Mouse (Mus musculus) kidney, postnatal 0 days (tissue): Measurements from ENCODE around the gene Gm21976. TPM values are rescaled to one million over a fixed set of nuclear protein-coding genes. Genes with fewer than 3 reads are reported as not detected.

Experiments
- ATAC-seq: fragments of 200-750 bp; cut with Nextera tagmentation; replicated peaks from 2 replicates; pipeline ENCODE4 v1.8.0; 2017; ENCODE audit warnings: low read depth, moderate number of reproducible peaks, moderate TSS enrichment, moderate library complexity; ENCODE audit not compliant: low FRiP score
- DNase-seq: peaks from one replicate; pipeline ENCODE4 v3.0.0-alpha.2; 2016; ENCODE audit warnings: low spot score
- H3K27ac ChIP-seq: fragments of 300-500 bp; sonication (generic); 2 replicates; pipeline ENCODE4 v1.5.1; 2014; ENCODE audit warnings: mild to moderate bottlenecking
- H3K27me3 ChIP-seq: fragments of 300-500 bp; sonication (generic); 2 replicates; pipeline ENCODE4 v1.6.1; 2014; ENCODE audit warnings: low read length, mixed read lengths; ENCODE audit not compliant: insufficient read depth
- H3K36me3 ChIP-seq: fragments of 300-500 bp; sonication (generic); 2 replicates; pipeline ENCODE4 v1.6.1; 2014; ENCODE audit warnings: low read length, mixed read lengths; ENCODE audit not compliant: insufficient read depth
- H3K4me1 ChIP-seq: fragments of 300-500 bp; sonication (generic); replicated peaks from 2 replicates; pipeline ENCODE4 v1.6.1; 2014; ENCODE audit warnings: antibody characterized with exemption, low read length, mixed read lengths; ENCODE audit not compliant: insufficient read depth
- H3K4me2 ChIP-seq: fragments of 300-500 bp; sonication (generic); 2 replicates; pipeline ENCODE4 v1.6.1; 2014; ENCODE audit warnings: mild to moderate bottlenecking, low read length, moderate library complexity, mixed read lengths
- H3K4me3 ChIP-seq: fragments of 300-500 bp; sonication (generic); replicated peaks from 2 replicates; pipeline ENCODE4 v1.5.1; 2014; ENCODE audit warnings: low read depth, low read length
- H3K9ac ChIP-seq: fragments of 300-500 bp; sonication (generic); 2 replicates; pipeline ENCODE4 v1.6.1; 2014; ENCODE audit warnings: low read depth, low read length
- H3K9me3 ChIP-seq: fragments of 300-500 bp; sonication (generic); replicated peaks from 2 replicates; pipeline ENCODE4 v1.6.1; 2016; ENCODE audit warnings: low read length, inconsistent platforms, mixed read lengths
- CTCF ChIP-seq: IDR thresholded peaks from 2 replicates; pipeline ENCODE4 v1.5.1; 2016; ENCODE audit warnings: antibody characterized with exemption, low read depth, mild to moderate bottlenecking, moderate library complexity
- WGBS: fragments of 180-500 bp; shearing (Covaris S2); extraction: QIAGEN DNeasy Blood & Tissue Kit; methylation state at CpG from one replicate; pipeline ENCODE4 v1.1.7; 2014; 5-methylcytosine and 5-hydroxymethylcytosine counted together
- polyA plus RNA-seq: library from polyadenylated mRNA; unstranded; fragments of >200 nt; fragmentation: Nextera tagmentation; extraction: Ambion mirVana; gene quantifications from 2 replicates; pipeline ENCODE4 v1.2.1, GENCODE M21; 2015

Gm21976 gene
- polyA plus RNA-seq, 1 experiment from 2014 or later = not detected

- 2% methylated on average over 16 of the region's 16 CpGs for WGBS
- peak overlapping the region; percentile 67 for H3K4me2 ChIP-seq
- H3K36me3 ChIP-seq = peaks cover 8% of the 10 kb centered on the region; the same call in 1 of the 2 replicates
- H3K4me3 ChIP-seq = peak overlapping the region; percentile 73
- no peaks in the 10 kb centered on the region for H3K27me3 ChIP-seq
- H3K9me3 ChIP-seq = no peaks in the 10 kb centered on the region
- peaks cover 7% of the 10 kb centered on the region; the same call in 1 of the 2 replicates for H3K4me1 ChIP-seq
- DNase-seq (no peak), ATAC-seq (no peak)
- peak overlapping the region; percentile 94 for H3K9ac ChIP-seq
- peak overlapping the region; percentile 92 for H3K27ac ChIP-seq
- TF ChIP-seq CTCF = no peak
Measured at GRCm38 (mm10) chr13:98317246-98317677, 37.6 kb downstream of the Gm21976 start.

- Histone ChIP-seq H3K4me2 (peak overlapping the region; percentile 67; the same call in 1 of the 2 replicates), H3K9ac (no peak overlapping the region), H3K4me1 (peaks cover 7% of the 10 kb centered on the region; the same call in 1 of the 2 replicates), H3K9me3 (no peaks in the 10 kb centered on the region), H3K27me3 (no peaks in the 10 kb centered on the region), H3K27ac (no peak overlapping the region), H3K4me3 (no peak overlapping the region), H3K36me3 (0 out of 2 replicates have a peak, but pooled peaks cover 3% of the 10 kb centered on the region)
- 88% methylated on average over 6 of the region's 6 CpGs for WGBS
- ATAC-seq (no peak), DNase-seq (no peak)
- no peak for TF ChIP-seq CTCF
Measured at GRCm38 (mm10) chr13:98317911-98318310, 38.2 kb downstream of the Gm21976 start.

DNA sequence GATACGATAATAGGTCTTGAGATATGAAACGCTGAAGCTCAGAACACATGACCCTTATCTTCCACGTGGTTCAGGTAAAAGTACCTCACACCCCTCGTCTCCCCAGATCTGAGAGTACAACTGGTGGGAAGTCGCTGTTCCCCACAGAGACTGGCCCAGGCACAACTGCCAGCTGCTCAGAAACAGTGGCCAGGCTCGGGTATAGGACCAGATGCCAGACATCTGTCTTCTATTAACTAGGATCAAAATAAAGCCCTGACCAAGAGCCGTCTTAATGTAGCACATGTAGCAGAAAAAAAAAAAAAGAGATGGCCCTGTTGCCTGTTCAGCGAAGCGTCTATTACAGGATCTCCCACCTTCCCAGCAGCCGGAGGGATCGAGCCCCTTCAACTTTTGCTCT is 45.3 kb downstream of the Gm21976 start:
- no peaks in the 10 kb centered on the region for H3K4me1 ChIP-seq
- H3K4me2 ChIP-seq = no peak overlapping the region
- H3K27me3 ChIP-seq = no peaks in the 10 kb centered on the region
- no peaks in the 10 kb centered on the region for H3K36me3 ChIP-seq
- no peaks in the 10 kb centered on the region for H3K9me3 ChIP-seq
- H3K27ac ChIP-seq = no peak overlapping the region
- no peak overlapping the region for H3K4me3 ChIP-seq
- ATAC-seq (no peak), DNase-seq (no peak)
- no peak for TF ChIP-seq CTCF
- WGBS = 79% methylated on average over 11 of the region's 11 CpGs
- no peak overlapping the region for H3K9ac ChIP-seq

GRCm38 (mm10) chr13:98332106-98332505 is 52.4 kb downstream of the Gm21976 start:
- H3K27me3 ChIP-seq = no peaks in the 10 kb centered on the region
- no peaks in the 10 kb centered on the region for H3K4me1 ChIP-seq
- DNase-seq (peak; percentile 40), ATAC-seq (no peak)
- peak; percentile 63 for TF ChIP-seq CTCF
- no peaks in the 10 kb centered on the region for H3K36me3 ChIP-seq
- H3K4me2 ChIP-seq = no peak overlapping the region
- no peak overlapping the region for H3K9ac ChIP-seq
- 47% methylated on average over 2 of the region's 2 CpGs for WGBS
- H3K27ac ChIP-seq = no peak overlapping the region
- H3K9me3 ChIP-seq = no peaks in the 10 kb centered on the region
- no peak overlapping the region for H3K4me3 ChIP-seq

GRCm38 (mm10) chr13:98336205-98336604 is 56.5 kb downstream of the Gm21976 start:
- Histone ChIP-seq H3K27me3 (no peaks in the 10 kb centered on the region), H3K9ac (no peak overlapping the region), H3K4me1 (no peaks in the 10 kb centered on the region), H3K27ac (no peak overlapping the region), H3K4me3 (no peak overlapping the region), H3K9me3 (no peaks in the 10 kb centered on the region), H3K4me2 (no peak overlapping the region), H3K36me3 (no peaks in the 10 kb centered on the region)
- no peak for DNase-seq
- WGBS = 93% methylated on average over 1 of the region's 1 CpGs
- TF ChIP-seq CTCF = no peak
- ATAC-seq = no peak

DNA sequence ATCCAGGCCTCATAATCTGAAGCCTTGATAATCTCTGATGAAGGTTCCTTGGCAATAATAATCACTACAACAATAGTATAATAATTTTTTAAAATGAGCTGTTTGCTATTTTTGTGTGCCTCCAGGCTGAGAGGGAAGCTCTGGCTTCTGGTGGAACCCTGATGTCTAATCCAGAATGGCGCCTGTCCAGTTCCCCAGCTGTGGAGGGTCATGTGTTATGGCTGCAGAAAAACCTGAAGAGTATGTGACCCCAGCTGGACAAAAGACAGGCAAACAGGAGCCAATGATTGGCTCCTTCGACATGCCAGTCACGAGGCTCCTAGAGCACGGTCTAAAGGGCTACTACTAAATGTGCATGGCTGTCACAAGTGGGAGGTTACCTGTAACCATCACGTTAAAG is 60.8 kb downstream of the Gm21976 start:
- Histone ChIP-seq H3K4me3 (no peak overlapping the region), H3K4me2 (no peak overlapping the region), H3K4me1 (no peaks in the 10 kb centered on the region), H3K27ac (no peak overlapping the region), H3K27me3 (0 out of 2 replicates have a peak, but pooled peaks cover 3% of the 10 kb centered on the region), H3K36me3 (no peaks in the 10 kb centered on the region), H3K9ac (no peak overlapping the region), H3K9me3 (no peaks in the 10 kb centered on the region)
- ATAC-seq (no peak), DNase-seq (no peak)
- TF ChIP-seq CTCF = no peak
- 74% methylated on average over 5 of the region's 5 CpGs for WGBS

DNA sequence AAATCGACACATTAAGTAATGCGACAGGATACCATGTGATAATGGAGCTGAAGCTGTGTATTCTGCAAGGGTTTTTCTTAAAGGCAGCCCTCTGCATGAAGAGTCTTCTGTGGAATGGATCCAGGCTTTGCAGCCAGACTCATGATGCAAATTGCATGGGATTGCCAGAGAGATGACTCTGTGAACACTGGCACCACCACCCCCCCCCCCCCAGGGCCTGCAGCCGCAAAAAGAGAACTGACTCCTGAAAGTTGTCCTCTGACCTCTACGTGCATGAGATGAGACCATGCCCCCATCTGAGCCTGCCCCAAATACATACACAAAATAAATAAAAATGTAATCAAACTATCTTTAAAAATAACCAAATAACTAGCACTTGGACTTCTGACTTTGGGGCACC is 69.8 kb downstream of the Gm21976 start:
- WGBS = 84% methylated on average over 4 of the region's 4 CpGs
- Histone ChIP-seq H3K36me3 (no peaks in the 10 kb centered on the region), H3K9me3 (no peaks in the 10 kb centered on the region), H3K9ac (no peak overlapping the region), H3K4me2 (no peak overlapping the region), H3K4me1 (peaks cover 10% of the 10 kb centered on the region; the same call in 1 of the 2 replicates), H3K27me3 (peaks cover 47% of the 10 kb centered on the region), H3K27ac (no peak overlapping the region), H3K4me3 (no peak overlapping the region)
- ATAC-seq = no peak
- no peak for DNase-seq
- no peak for TF ChIP-seq CTCF
